Mouse (Mus musculus) cerebellum, adult 2 months (tissue): ENCODE data around the gene Ppm1j.

Experiments used
- CTCF ChIP-seq: fragments of 200-500 bp; IDR thresholded peaks from 2 replicates; pipeline ENCODE4 v1.5.1; 2011; ENCODE audit warnings: low read depth, mild to moderate bottlenecking, control low read depth, low read length, moderate library complexity, borderline replicate concordance; ENCODE audit not compliant: insufficient read depth
- POLR2A ChIP-seq: fragments of 200-500 bp; IDR thresholded peaks from 2 replicates; pipeline ENCODE4 v1.6.1; 2011; ENCODE audit warnings: low read length, control low read depth, borderline replicate concordance; ENCODE audit not compliant: insufficient read depth

DNA sequence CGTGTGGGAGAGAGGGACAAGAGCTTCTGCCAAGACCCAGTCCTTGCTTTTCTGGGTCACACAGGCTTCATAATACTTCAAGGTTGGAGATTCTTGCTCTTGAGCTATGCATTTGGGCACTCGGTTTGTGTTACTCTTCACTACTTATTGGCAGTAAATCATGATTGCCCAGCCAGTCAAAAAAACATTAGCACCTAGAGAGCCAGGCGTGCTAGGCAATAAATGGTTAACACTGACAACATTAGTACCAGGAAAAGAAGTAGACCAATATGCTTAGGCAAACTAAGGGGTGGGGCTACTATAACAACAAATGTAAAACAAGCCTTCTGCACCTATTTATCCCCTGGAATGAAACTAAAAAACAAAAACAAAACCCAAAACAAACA, 37.9 kb downstream of the Ppm1j start:
- TF ChIP-seq POLR2A (no peak), CTCF (no peak)
